Mouse (Mus musculus) midbrain, embryonic 15.5 days (tissue): ENCODE data around the gene Slc6a2. TPM values are rescaled to one million over a fixed set of nuclear protein-coding genes. Genes with fewer than 3 reads are reported as not detected.

ENCODE experiments used
- ATAC-seq: fragments of 200-750 bp; cut with Nextera tagmentation; replicated peaks from 2 replicates; pipeline ENCODE4 v1.8.0; 2017; ENCODE audit warnings: moderate TSS enrichment
- H3K27ac ChIP-seq: fragments of 300-500 bp; sonication (generic); 2 replicates; pipeline ENCODE4 v1.5.1; 2015; ENCODE audit warnings: mild to moderate bottlenecking, inconsistent platforms
- H3K27me3 ChIP-seq: fragments of 300-500 bp; sonication (generic); replicated peaks from 2 replicates; pipeline ENCODE4 v1.6.1; 2015; ENCODE audit warnings: inconsistent platforms
- H3K36me3 ChIP-seq: fragments of 300-500 bp; sonication (generic); replicated peaks from 2 replicates; pipeline ENCODE4 v1.6.1; 2015; ENCODE audit warnings: inconsistent platforms
- H3K4me1 ChIP-seq: fragments of 300-500 bp; sonication (generic); 2 replicates; pipeline ENCODE4 v1.6.1; 2015; ENCODE audit warnings: inconsistent platforms
- H3K4me2 ChIP-seq: fragments of 300-500 bp; sonication (generic); 2 replicates; pipeline ENCODE4 v1.6.1; 2015; ENCODE audit warnings: inconsistent platforms, mild to moderate bottlenecking, moderate library complexity
- H3K4me3 ChIP-seq: fragments of 300-500 bp; sonication (generic); 2 replicates; pipeline ENCODE4 v1.5.1; 2015; ENCODE audit warnings: mild to moderate bottlenecking, inconsistent platforms
- H3K9ac ChIP-seq: fragments of 300-500 bp; sonication (generic); 2 replicates; pipeline ENCODE4 v1.6.1; 2015; ENCODE audit warnings: mild to moderate bottlenecking, inconsistent platforms
- H3K9me3 ChIP-seq: fragments of 300-500 bp; sonication (generic); 2 replicates; pipeline ENCODE4 v1.6.1; 2016; ENCODE audit warnings: inconsistent platforms
- WGBS: fragments of 180-500 bp; shearing (Covaris S2); methylation state at CpG from one replicate; pipeline ENCODE4 v1.1.7; 2015; ENCODE audit warnings: mixed read lengths; 5-methylcytosine and 5-hydroxymethylcytosine counted together
- polyA plus RNA-seq: library from polyadenylated mRNA; unstranded; fragments of >200 nt; fragmentation: Nextera tagmentation; extraction: Ambion mirVana; gene quantifications from 2 replicates; pipeline ENCODE4 v1.2.1, GENCODE M21; 2015

Gene Slc6a2
- 0.89 and 3.5 TPM in 2 replicates for polyA plus RNA-seq

GRCm38 (mm10) chr8:92959779-92960178, at the start of gene Slc6a2:
Gene Slc6a2 (plus strand): TSS chr8:92960079.
- Histone ChIP-seq H3K9ac (peak within 1 kb of the TSS; percentile 45), H3K27ac (no peak within 1 kb of the TSS), H3K4me3 (peak within 1 kb of the TSS; percentile 42), H3K4me1 (peaks cover 13% of the 10 kb centered on the region), H3K36me3 (no peaks in the 10 kb centered on the region), H3K9me3 (no peaks in the 10 kb centered on the region), H3K27me3 (peaks cover 43% of the 10 kb centered on the region), H3K4me2 (peak within 1 kb of the TSS; percentile 90)
- no peak for ATAC-seq
- WGBS = 73% methylated on average over 10 of the region's 10 CpGs

- Histone ChIP-seq H3K4me3 (no peak overlapping the region), H3K36me3 (no peaks in the 10 kb centered on the region), H3K27me3 (no peaks in the 10 kb centered on the region), H3K9me3 (no peaks in the 10 kb centered on the region), H3K4me2 (no peak overlapping the region), H3K27ac (no peak overlapping the region), H3K9ac (no peak overlapping the region), H3K4me1 (no peaks in the 10 kb centered on the region)
- no peak for ATAC-seq
- WGBS = 84% methylated on average over 3 of the region's 3 CpGs
Observed at GRCm38 (mm10) chr8:92911477-92911876, 48.4 kb upstream of the Slc6a2 start.

GRCm38 (mm10) chr8:92913396-92913795, 46.5 kb upstream of the Slc6a2 start:
- Histone ChIP-seq H3K27me3 (no peaks in the 10 kb centered on the region), H3K4me2 (no peak overlapping the region), H3K9me3 (no peaks in the 10 kb centered on the region), H3K4me1 (no peaks in the 10 kb centered on the region), H3K36me3 (no peaks in the 10 kb centered on the region), H3K27ac (no peak overlapping the region), H3K4me3 (no peak overlapping the region), H3K9ac (no peak overlapping the region)
- 90% methylated on average over 7 of the region's 7 CpGs for WGBS
- no peak for ATAC-seq

GRCm38 (mm10) chr8:92916082-92916481, 43.8 kb upstream of the Slc6a2 start:
- ATAC-seq = no peak
- 81% methylated on average over 3 of the region's 3 CpGs for WGBS

GRCm38 (mm10) chr8:92921768-92922167, 38.1 kb upstream of the Slc6a2 start:
- WGBS = 62% methylated on average over 3 of the region's 3 CpGs
- no peak for ATAC-seq
- H3K4me3 ChIP-seq = no peak overlapping the region
- H3K27ac ChIP-seq = no peak overlapping the region
- H3K36me3 ChIP-seq = no peaks in the 10 kb centered on the region
- no peak overlapping the region for H3K9ac ChIP-seq
- no peaks in the 10 kb centered on the region for H3K4me1 ChIP-seq
- no peaks in the 10 kb centered on the region for H3K27me3 ChIP-seq
- no peak overlapping the region for H3K4me2 ChIP-seq
- H3K9me3 ChIP-seq = no peaks in the 10 kb centered on the region

More at GRCm38 (mm10) chr8:92916082-92916481, 43.8 kb upstream of the Slc6a2 start:
- no peaks in the 10 kb centered on the region for H3K4me1 ChIP-seq
- no peaks in the 10 kb centered on the region for H3K36me3 ChIP-seq
- no peak overlapping the region for H3K27ac ChIP-seq
- no peaks in the 10 kb centered on the region for H3K27me3 ChIP-seq
- H3K9ac ChIP-seq = no peak overlapping the region
- H3K4me3 ChIP-seq = no peak overlapping the region
- H3K9me3 ChIP-seq = no peaks in the 10 kb centered on the region
- H3K4me2 ChIP-seq = no peak overlapping the region

- Histone ChIP-seq H3K4me1 (no peaks in the 10 kb centered on the region), H3K9me3 (peaks cover 4% of the 10 kb centered on the region; the same call in 1 of the 2 replicates), H3K27ac (no peak overlapping the region), H3K4me2 (no peak overlapping the region), H3K36me3 (no peaks in the 10 kb centered on the region), H3K9ac (no peak overlapping the region), H3K4me3 (no peak overlapping the region), H3K27me3 (no peaks in the 10 kb centered on the region)
- WGBS = 63% methylated on average over 4 of the region's 4 CpGs
- ATAC-seq = no peak
Observed at GRCm38 (mm10) chr8:92928986-92929385, 30.9 kb upstream of the Slc6a2 start.

- Histone ChIP-seq H3K4me1 (no peaks in the 10 kb centered on the region), H3K9me3 (no peaks in the 10 kb centered on the region), H3K36me3 (no peaks in the 10 kb centered on the region), H3K4me2 (no peak overlapping the region), H3K9ac (no peak overlapping the region), H3K27me3 (no peaks in the 10 kb centered on the region), H3K4me3 (no peak overlapping the region), H3K27ac (no peak overlapping the region)
- no peak for ATAC-seq
- 79% methylated on average over 4 of the region's 4 CpGs for WGBS
Observed at GRCm38 (mm10) chr8:92938056-92938455, 21.8 kb upstream of the Slc6a2 start.

GRCm38 (mm10) chr8:92949071-92949470, 10.8 kb upstream of the Slc6a2 start:
- no peaks in the 10 kb centered on the region for H3K9me3 ChIP-seq
- H3K27ac ChIP-seq = no peak overlapping the region
- no peaks in the 10 kb centered on the region for H3K36me3 ChIP-seq
- H3K9ac ChIP-seq = no peak overlapping the region
- ATAC-seq = no peak
- no peaks in the 10 kb centered on the region for H3K4me1 ChIP-seq
- H3K4me2 ChIP-seq = no peak overlapping the region
- no peaks in the 10 kb centered on the region for H3K27me3 ChIP-seq
- 93% methylated on average over 4 of the region's 4 CpGs for WGBS
- no peak overlapping the region for H3K4me3 ChIP-seq

GRCm38 (mm10) chr8:92950639-92951371, 9.1 kb upstream of the Slc6a2 start:
- Histone ChIP-seq H3K27me3 (no peaks in the 10 kb centered on the region), H3K36me3 (no peaks in the 10 kb centered on the region), H3K27ac (no peak overlapping the region), H3K9ac (no peak overlapping the region), H3K4me3 (no peak overlapping the region), H3K9me3 (no peaks in the 10 kb centered on the region), H3K4me1 (no peaks in the 10 kb centered on the region), H3K4me2 (no peak overlapping the region)
- 86% methylated on average over 12 of the region's 12 CpGs for WGBS
- no peak for ATAC-seq

GRCm38 (mm10) chr8:92954044-92954443, 5.8 kb upstream of the Slc6a2 start:
- H3K27me3 ChIP-seq = 0 out of 2 replicates have a peak, but pooled peaks cover 3% of the 10 kb centered on the region
- H3K9me3 ChIP-seq = no peaks in the 10 kb centered on the region
- no peak overlapping the region for H3K4me2 ChIP-seq
- ATAC-seq = no peak
- no peak overlapping the region for H3K9ac ChIP-seq
- H3K36me3 ChIP-seq = no peaks in the 10 kb centered on the region
- 91% methylated on average over 5 of the region's 5 CpGs for WGBS
- no peak overlapping the region for H3K4me3 ChIP-seq
- H3K4me1 ChIP-seq = no peaks in the 10 kb centered on the region
- no peak overlapping the region for H3K27ac ChIP-seq

GRCm38 (mm10) chr8:92960451-92960911, 602 bp downstream of the Slc6a2 start:
- under 1% methylated on average over 42 of the region's 42 CpGs for WGBS
- peaks cover 43% of the 10 kb centered on the region for H3K27me3 ChIP-seq

GRCm38 (mm10) chr8:92961088-92961487, 1.2 kb downstream of the Slc6a2 start:
- 3% methylated on average over 25 of the region's 25 CpGs for WGBS
- Histone ChIP-seq H3K36me3 (no peaks in the 10 kb centered on the region), H3K9ac (no peak overlapping the region), H3K4me3 (peak overlapping the region; percentile 42), H3K4me1 (peaks cover 13% of the 10 kb centered on the region), H3K27me3 (peaks cover 43% of the 10 kb centered on the region), H3K9me3 (no peaks in the 10 kb centered on the region), H3K4me2 (peak overlapping the region; percentile 90), H3K27ac (no peak overlapping the region)
- no peak for ATAC-seq

More at GRCm38 (mm10) chr8:92960451-92960911, 602 bp downstream of the Slc6a2 start:
- Histone ChIP-seq H3K36me3 (no peaks in the 10 kb centered on the region), H3K9ac (peak overlapping the region; percentile 45), H3K4me3 (peak overlapping the region; percentile 42), H3K4me1 (peaks cover 13% of the 10 kb centered on the region), H3K27ac (no peak overlapping the region), H3K4me2 (peak overlapping the region; percentile 90), H3K9me3 (no peaks in the 10 kb centered on the region)
- no peak; the same call in 1 of the 2 replicates for ATAC-seq

GRCm38 (mm10) chr8:92964556-92964955, 4.7 kb downstream of the Slc6a2 start:
- Histone ChIP-seq H3K36me3 (no peaks in the 10 kb centered on the region), H3K9me3 (no peaks in the 10 kb centered on the region), H3K4me3 (no peak overlapping the region), H3K4me2 (no peak overlapping the region), H3K27ac (no peak overlapping the region), H3K4me1 (peaks cover 13% of the 10 kb centered on the region), H3K27me3 (peaks cover 34% of the 10 kb centered on the region), H3K9ac (no peak overlapping the region)
- WGBS = 72% methylated on average over 2 of the region's 2 CpGs
- no peak for ATAC-seq
